Mouse (Mus musculus) heart, embryonic 10.5 days (tissue): ENCODE measurements around the gene Abcb4. TPM values are rescaled to one million over a fixed set of nuclear protein-coding genes. Genes with fewer than 3 reads are reported as not detected.
"Not testable (repeated sequence)": the region's sequence is repeated elsewhere in the genome, so short reads cannot be mapped to it uniquely, and the experiment has no call there.

Experiments
- DNase-seq: peaks from one replicate; pipeline ENCODE4 v3.0.0-alpha.2; 2017; ENCODE audit warnings: low spot score
- H3K27ac ChIP-seq: fragments of 300-500 bp; sonication (generic); 2 replicates; pipeline ENCODE4 v1.5.1; 2016; ENCODE audit warnings: mild to moderate bottlenecking
- H3K27me3 ChIP-seq: fragments of 300-500 bp; sonication (generic); 2 replicates; pipeline ENCODE4 v1.6.1; 2016; ENCODE audit warnings: mild to moderate bottlenecking; ENCODE audit not compliant: poor library complexity, insufficient read depth, severe bottlenecking
- H3K36me3 ChIP-seq: fragments of 300-500 bp; sonication (generic); 2 replicates; pipeline ENCODE4 v1.6.1; 2016; ENCODE audit warnings: mild to moderate bottlenecking, moderate library complexity
- H3K4me1 ChIP-seq: fragments of 300-500 bp; sonication (generic); 2 replicates; pipeline ENCODE4 v1.6.1; 2016; ENCODE audit warnings: mild to moderate bottlenecking
- H3K4me3 ChIP-seq: fragments of 300-500 bp; sonication (generic); 2 replicates; pipeline ENCODE4 v1.5.1; 2016; ENCODE audit warnings: mild to moderate bottlenecking, moderate library complexity
- H3K9me3 ChIP-seq: fragments of 300-500 bp; sonication (generic); 2 replicates; pipeline ENCODE4 v1.6.1; 2016; ENCODE audit warnings: mild to moderate bottlenecking, moderate library complexity
- WGBS: fragments of 180-500 bp; shearing (Covaris S2); methylation state at CpG from one replicate; pipeline ENCODE4 v1.1.7; 2016; 5-methylcytosine and 5-hydroxymethylcytosine counted together
- polyA plus RNA-seq: library from polyadenylated mRNA; unstranded; fragments of >200 nt; fragmentation: Nextera tagmentation; extraction: Ambion mirVana; gene quantifications from 2 replicates; pipeline ENCODE4 v1.2.1, GENCODE M21; 2016

Gene Abcb4
- polyA plus RNA-seq, 1 experiment from 2014 or later: 1.0 TPM

GRCm38 (mm10) chr5:8941266-8941665 lies 47.7 kb downstream of the Abcb4 start:
- not testable (repeated sequence) for H3K36me3 ChIP-seq, H3K4me1 ChIP-seq, H3K9me3 ChIP-seq, H3K4me3 ChIP-seq, DNase-seq, H3K27me3 ChIP-seq, H3K27ac ChIP-seq
- WGBS: no CpG with 5 or more reads among the region's 1 CpGs

- H3K27ac ChIP-seq: no peak overlapping the region
- H3K36me3 ChIP-seq: no peaks in the 10 kb centered on the region
- no peak for DNase-seq
- no peaks in the 10 kb centered on the region for H3K9me3 ChIP-seq
- 74% methylated on average over 3 of the region's 3 CpGs for WGBS
- H3K4me3 ChIP-seq: no peak overlapping the region
- H3K27me3 ChIP-seq: no peaks in the 10 kb centered on the region
- no peaks in the 10 kb centered on the region for H3K4me1 ChIP-seq
Measured at GRCm38 (mm10) chr5:8943836-8944235, 50.3 kb downstream of the Abcb4 start.

GRCm38 (mm10) chr5:8947423-8948110 lies 54.0 kb downstream of the Abcb4 start:
- H3K36me3 ChIP-seq: no peaks in the 10 kb centered on the region
- no peak overlapping the region for H3K4me3 ChIP-seq
- WGBS: 70% methylated on average over 4 of the region's 4 CpGs

GRCm38 (mm10) chr5:8953660-8954059 lies 60.1 kb downstream of the Abcb4 start:
- no peak overlapping the region for H3K4me3 ChIP-seq
- no peaks in the 10 kb centered on the region for H3K36me3 ChIP-seq
- no peaks in the 10 kb centered on the region for H3K27me3 ChIP-seq
- H3K4me1 ChIP-seq: no peaks in the 10 kb centered on the region
- 92% methylated on average over 2 of the region's 2 CpGs for WGBS
- no peak overlapping the region for H3K27ac ChIP-seq
- H3K9me3 ChIP-seq: no peaks in the 10 kb centered on the region
- no peak for DNase-seq

More at GRCm38 (mm10) chr5:8947423-8948110, 54.0 kb downstream of the Abcb4 start:
- Histone ChIP-seq H3K4me1 (no peaks in the 10 kb centered on the region), H3K27me3 (no peaks in the 10 kb centered on the region), H3K9me3 (no peaks in the 10 kb centered on the region), H3K27ac (no peak overlapping the region)
- no peak for DNase-seq

- whole genome bisulfite sequencing: 88% methylated on average over 3 of the region's 3 CpGs
- no peak for DNase-seq
- H3K27me3 ChIP-seq: no peaks in the 10 kb centered on the region
- H3K36me3 ChIP-seq: no peaks in the 10 kb centered on the region
- no peak overlapping the region for H3K27ac ChIP-seq
- no peaks in the 10 kb centered on the region for H3K9me3 ChIP-seq
- no peak overlapping the region for H3K4me3 ChIP-seq
- no peaks in the 10 kb centered on the region for H3K4me1 ChIP-seq
Measured at GRCm38 (mm10) chr5:8955544-8955943, 62.0 kb downstream of the Abcb4 start.

GRCm38 (mm10) chr5:8960534-8960933 lies 67.0 kb downstream of the Abcb4 start:
- WGBS: 85% methylated on average over 4 of the region's 4 CpGs
- Histone ChIP-seq H3K27me3 (no peaks in the 10 kb centered on the region), H3K27ac (no peak overlapping the region), H3K4me3 (no peak overlapping the region), H3K9me3 (no peaks in the 10 kb centered on the region), H3K36me3 (peaks cover 19% of the 10 kb centered on the region), H3K4me1 (no peaks in the 10 kb centered on the region)
- no peak for DNase-seq

- Histone ChIP-seq H3K27me3 (no peaks in the 10 kb centered on the region), H3K9me3 (no peaks in the 10 kb centered on the region), H3K4me1 (no peaks in the 10 kb centered on the region), H3K4me3 (no peak overlapping the region), H3K27ac (no peak overlapping the region), H3K36me3 (peaks cover 51% of the 10 kb centered on the region)
- 92% methylated on average over 5 of the region's 5 CpGs for WGBS
- no peak for DNase-seq
Measured at GRCm38 (mm10) chr5:8964487-8964886, 71.0 kb downstream of the Abcb4 start.

- H3K27me3 ChIP-seq: no peaks in the 10 kb centered on the region
- WGBS: 91% methylated on average over 2 of the region's 2 CpGs
- no peak for DNase-seq
- peaks cover 75% of the 10 kb centered on the region for H3K36me3 ChIP-seq
- H3K9me3 ChIP-seq: no peaks in the 10 kb centered on the region
- H3K27ac ChIP-seq: no peak overlapping the region
- H3K4me3 ChIP-seq: no peak overlapping the region
- no peaks in the 10 kb centered on the region for H3K4me1 ChIP-seq
Measured at GRCm38 (mm10) chr5:8970694-8971093, 77.2 kb downstream of the Abcb4 start.

- H3K27ac ChIP-seq: no peak overlapping the region
- 93% methylated on average over 7 of the region's 7 CpGs for WGBS
- H3K4me1 ChIP-seq: no peaks in the 10 kb centered on the region
- H3K36me3 ChIP-seq: peaks cover 63% of the 10 kb centered on the region
- no peaks in the 10 kb centered on the region for H3K9me3 ChIP-seq
- no peak for DNase-seq
- no peak overlapping the region for H3K4me3 ChIP-seq
- no peaks in the 10 kb centered on the region for H3K27me3 ChIP-seq
Measured at GRCm38 (mm10) chr5:8972355-8972754, 78.8 kb downstream of the Abcb4 start.

GRCm38 (mm10) chr5:8974721-8975120 lies 81.2 kb downstream of the Abcb4 start:
- no peak overlapping the region for H3K4me3 ChIP-seq
- no peaks in the 10 kb centered on the region for H3K27me3 ChIP-seq
- peaks cover 45% of the 10 kb centered on the region for H3K36me3 ChIP-seq
- H3K27ac ChIP-seq: no peak overlapping the region
- H3K4me1 ChIP-seq: no peaks in the 10 kb centered on the region
- H3K9me3 ChIP-seq: no peaks in the 10 kb centered on the region
- no peak for DNase-seq

- H3K36me3 ChIP-seq: peaks cover 60% of the 10 kb centered on the region
- H3K27ac ChIP-seq: no peak overlapping the region
- no peak overlapping the region for H3K4me3 ChIP-seq
- 82% methylated on average over 3 of the region's 3 CpGs for whole genome bisulfite sequencing
- no peaks in the 10 kb centered on the region for H3K4me1 ChIP-seq
- no peaks in the 10 kb centered on the region for H3K27me3 ChIP-seq
- H3K9me3 ChIP-seq: no peaks in the 10 kb centered on the region
- no peak for DNase-seq
Measured at GRCm38 (mm10) chr5:8985470-8985869, 92.0 kb downstream of the Abcb4 start.

GRCm38 (mm10) chr5:8987925-8988324 lies 94.4 kb downstream of the Abcb4 start:
- H3K36me3 ChIP-seq: peaks cover 63% of the 10 kb centered on the region
- H3K9me3 ChIP-seq: no peaks in the 10 kb centered on the region
- H3K27ac ChIP-seq: no peak overlapping the region
- H3K4me1 ChIP-seq: no peaks in the 10 kb centered on the region
- no peak overlapping the region for H3K4me3 ChIP-seq
- H3K27me3 ChIP-seq: no peaks in the 10 kb centered on the region
- 92% methylated on average over 5 of the region's 5 CpGs for WGBS
- no peak for DNase-seq

GRCm38 (mm10) chr5:8990526-8990925 lies 97.0 kb downstream of the Abcb4 start:
- H3K4me1 ChIP-seq: no peaks in the 10 kb centered on the region; the same call in 1 of the 2 replicates
- H3K27ac ChIP-seq: no peak overlapping the region
- DNase-seq: no peak
- H3K9me3 ChIP-seq: no peaks in the 10 kb centered on the region
- H3K4me3 ChIP-seq: no peak overlapping the region
- WGBS: 87% methylated on average over 13 of the region's 13 CpGs
- no peaks in the 10 kb centered on the region for H3K27me3 ChIP-seq
- peaks cover 61% of the 10 kb centered on the region for H3K36me3 ChIP-seq

- Histone ChIP-seq H3K9me3 (no peaks in the 10 kb centered on the region), H3K27me3 (no peaks in the 10 kb centered on the region), H3K36me3 (peaks cover 55% of the 10 kb centered on the region), H3K4me3 (no peak overlapping the region), H3K27ac (no peak overlapping the region), H3K4me1 (peaks cover 2% of the 10 kb centered on the region; the same call in 1 of the 2 replicates)
- DNase-seq: no peak
- WGBS: 84% methylated on average over 16 of the region's 16 CpGs
Measured at GRCm38 (mm10) chr5:8991626-8992025, 98.1 kb downstream of the Abcb4 start.
